Mouse (Mus musculus): Measurements from ENCODE around the gene Prrg2. TPM values are rescaled to one million over a fixed set of nuclear protein-coding genes. Genes with fewer than 3 reads are reported as not detected.

The Prrg2 gene
- polyA plus RNA-seq, 1 experiment = 27.3 TPM

GRCm38 (mm10) chr7:45020225-45020624, 42.3 kb downstream of the Prrg2 start:
- no peak overlapping the region for H3K4me3 ChIP-seq (ENCODE audit: control insufficient read depth, low read depth, low read length)
- TF ChIP-seq CTCF (IDR thresholded peaks at IDR 0.05; ENCODE audit: control insufficient read depth, insufficient read depth, insufficient replicate concordance, low read depth, low read length) = no peak
- TF ChIP-seq POLR2A (IDR thresholded peaks at IDR 0.05; ENCODE audit: control insufficient read depth, low read depth, low read length) = no peak
- peaks cover 19% of the 10 kb centered on the region for H3K4me1 ChIP-seq (ENCODE audit: control insufficient read depth, insufficient read depth, low read length)
- no peaks in the 10 kb centered on the region for H3K36me3 ChIP-seq (ENCODE audit: control insufficient read depth, insufficient read depth, low read length)
- no peak overlapping the region for H3K27ac ChIP-seq (ENCODE audit: control insufficient read depth, insufficient read depth, low read depth, low read length)
- H3K27me3 ChIP-seq (ENCODE audit: control insufficient read depth, insufficient read depth, low read length) = no peaks in the 10 kb centered on the region

- no peak overlapping the region for H3K27ac ChIP-seq (ENCODE audit: control insufficient read depth, insufficient read depth, low read depth, low read length)
- H3K27me3 ChIP-seq (ENCODE audit: control insufficient read depth, insufficient read depth, low read length) = no peaks in the 10 kb centered on the region
- H3K4me3 ChIP-seq (ENCODE audit: control insufficient read depth, low read depth, low read length) = no peak overlapping the region
- no peaks in the 10 kb centered on the region for H3K36me3 ChIP-seq (ENCODE audit: control insufficient read depth, insufficient read depth, low read length)
- TF ChIP-seq POLR2A (IDR thresholded peaks at IDR 0.05; ENCODE audit: control insufficient read depth, low read depth, low read length) (no peak), CTCF (IDR thresholded peaks at IDR 0.05; ENCODE audit: control insufficient read depth, insufficient read depth, insufficient replicate concordance, low read depth, low read length) (no peak)
- peaks cover 17% of the 10 kb centered on the region for H3K4me1 ChIP-seq (ENCODE audit: control insufficient read depth, insufficient read depth, low read length)
Observed at GRCm38 (mm10) chr7:45019031-45019571, 43.4 kb downstream of the Prrg2 start.

GRCm38 (mm10) chr7:45017242-45018061, 45.0 kb downstream of the Prrg2 start, which contains the start of gene Rras:
Rras (plus strand) TSS chr7:45017961.
- peak within 1 kb of the TSS; percentile 71 for H3K27ac ChIP-seq (ENCODE audit: control insufficient read depth, insufficient read depth, low read depth, low read length)
- H3K36me3 ChIP-seq (ENCODE audit: control insufficient read depth, insufficient read depth, low read length) = no peaks in the 10 kb centered on the region
- peak; percentile 61 for TF ChIP-seq POLR2A (IDR thresholded peaks at IDR 0.05; ENCODE audit: control insufficient read depth, low read depth, low read length)
- no peak for TF ChIP-seq CTCF (IDR thresholded peaks at IDR 0.05; ENCODE audit: control insufficient read depth, insufficient read depth, insufficient replicate concordance, low read depth, low read length)
- no peaks in the 10 kb centered on the region for H3K27me3 ChIP-seq (ENCODE audit: control insufficient read depth, insufficient read depth, low read length)
- H3K4me3 ChIP-seq (ENCODE audit: control insufficient read depth, low read depth, low read length) = peak within 1 kb of the TSS; percentile 64
- peaks cover 17% of the 10 kb centered on the region for H3K4me1 ChIP-seq (ENCODE audit: control insufficient read depth, insufficient read depth, low read length)

GRCm38 (mm10) chr7:45016761-45017160, 45.7 kb downstream of the Prrg2 start:
- Histone ChIP-seq H3K4me3 (ENCODE audit: control insufficient read depth, low read depth, low read length) (peak overlapping the region; percentile 64), H3K36me3 (ENCODE audit: control insufficient read depth, insufficient read depth, low read length) (no peaks in the 10 kb centered on the region), H3K4me1 (ENCODE audit: control insufficient read depth, insufficient read depth, low read length) (peaks cover 17% of the 10 kb centered on the region), H3K27ac (ENCODE audit: control insufficient read depth, insufficient read depth, low read depth, low read length) (peak overlapping the region; percentile 71), H3K27me3 (ENCODE audit: control insufficient read depth, insufficient read depth, low read length) (no peaks in the 10 kb centered on the region)
- no peak for TF ChIP-seq POLR2A (IDR thresholded peaks at IDR 0.05; ENCODE audit: control insufficient read depth, low read depth, low read length)
- TF ChIP-seq CTCF (IDR thresholded peaks at IDR 0.05; ENCODE audit: control insufficient read depth, insufficient read depth, insufficient replicate concordance, low read depth, low read length) = no peak

GRCm38 (mm10) chr7:45015957-45016612, 46.4 kb downstream of the Prrg2 start, which contains the start of gene Scaf1:
Scaf1 (minus strand) TSS chr7:45016363.
- TF ChIP-seq CTCF (IDR thresholded peaks at IDR 0.05; ENCODE audit: control insufficient read depth, insufficient read depth, insufficient replicate concordance, low read depth, low read length) (no peak), POLR2A (IDR thresholded peaks at IDR 0.05; ENCODE audit: control insufficient read depth, low read depth, low read length) (peak; percentile 36; the same call in 1 of the 2 replicates)
- Histone ChIP-seq H3K4me1 (ENCODE audit: control insufficient read depth, insufficient read depth, low read length) (peaks cover 17% of the 10 kb centered on the region), H3K27me3 (ENCODE audit: control insufficient read depth, insufficient read depth, low read length) (no peaks in the 10 kb centered on the region), H3K27ac (ENCODE audit: control insufficient read depth, insufficient read depth, low read depth, low read length) (peak within 1 kb of the TSS; percentile 76), H3K36me3 (ENCODE audit: control insufficient read depth, insufficient read depth, low read length) (no peaks in the 10 kb centered on the region), H3K4me3 (ENCODE audit: control insufficient read depth, low read depth, low read length) (peak within 1 kb of the TSS; percentile 86)

DNA sequence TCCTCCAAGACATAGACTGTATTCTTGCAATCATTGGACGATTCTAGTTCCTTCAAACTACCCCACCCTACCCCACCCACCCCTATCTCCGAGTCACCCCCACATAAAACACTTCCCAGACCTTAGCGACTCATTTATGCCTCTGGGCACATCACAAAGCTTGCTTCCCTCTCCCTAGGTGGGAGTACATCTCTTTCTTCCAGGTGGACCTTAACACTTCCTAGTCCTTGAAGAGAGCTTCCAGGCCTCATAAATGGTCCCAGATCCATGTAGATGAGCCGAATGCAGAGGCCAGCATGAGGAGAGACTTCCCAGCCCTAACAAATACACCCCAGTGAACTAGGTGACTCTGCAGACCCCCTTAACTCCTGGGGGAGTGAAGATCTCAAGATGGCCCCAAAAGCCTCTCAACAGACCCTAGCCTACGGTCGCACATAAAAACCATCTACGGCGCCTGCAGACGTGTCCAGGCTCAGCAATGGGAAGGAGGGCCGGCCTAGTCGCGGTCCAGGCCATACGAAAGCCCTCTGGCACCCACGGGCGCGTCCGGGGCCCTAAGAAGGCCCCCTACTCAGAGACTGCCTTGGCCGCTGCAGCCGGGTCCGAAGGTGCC, 47.0 kb downstream of the Prrg2 start:
- H3K4me1 ChIP-seq (ENCODE audit: control insufficient read depth, insufficient read depth, low read length) = peaks cover 17% of the 10 kb centered on the region
- peak overlapping the region; percentile 76 for H3K27ac ChIP-seq (ENCODE audit: control insufficient read depth, insufficient read depth, low read depth, low read length)
- no peak for TF ChIP-seq CTCF (IDR thresholded peaks at IDR 0.05; ENCODE audit: control insufficient read depth, insufficient read depth, insufficient replicate concordance, low read depth, low read length)
- no peak for TF ChIP-seq POLR2A (IDR thresholded peaks at IDR 0.05; ENCODE audit: control insufficient read depth, low read depth, low read length)
- H3K36me3 ChIP-seq (ENCODE audit: control insufficient read depth, insufficient read depth, low read length) = no peaks in the 10 kb centered on the region
- H3K27me3 ChIP-seq (ENCODE audit: control insufficient read depth, insufficient read depth, low read length) = no peaks in the 10 kb centered on the region
- H3K4me3 ChIP-seq (ENCODE audit: control insufficient read depth, low read depth, low read length) = peak overlapping the region; percentile 86

DNA sequence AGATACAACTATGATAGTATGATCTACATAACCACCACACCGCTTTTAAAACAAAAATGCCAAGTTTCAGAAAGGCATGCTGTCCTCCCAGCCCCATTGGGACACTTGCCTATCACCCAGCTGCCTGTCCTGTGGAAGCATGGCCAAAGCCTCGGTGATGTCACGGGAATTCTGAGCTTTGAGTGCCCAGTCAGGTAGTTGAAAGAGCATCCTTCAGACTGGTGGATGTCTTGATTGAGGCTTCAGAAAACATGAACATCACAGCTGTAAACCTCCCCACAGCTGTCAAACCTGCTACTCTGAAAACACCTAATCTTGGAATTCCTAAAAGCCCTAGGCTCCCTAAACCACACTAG, 48.4 kb downstream of the Prrg2 start:
- H3K27me3 ChIP-seq (ENCODE audit: control insufficient read depth, insufficient read depth, low read length) = no peaks in the 10 kb centered on the region
- TF ChIP-seq CTCF (IDR thresholded peaks at IDR 0.05; ENCODE audit: control insufficient read depth, insufficient read depth, insufficient replicate concordance, low read depth, low read length) (no peak), POLR2A (IDR thresholded peaks at IDR 0.05; ENCODE audit: control insufficient read depth, low read depth, low read length) (no peak)
- no peaks in the 10 kb centered on the region; the same call in 1 of the 2 replicates for H3K36me3 ChIP-seq (ENCODE audit: control insufficient read depth, insufficient read depth, low read length)
- H3K27ac ChIP-seq (ENCODE audit: control insufficient read depth, insufficient read depth, low read depth, low read length) = no peak overlapping the region
- peaks cover 17% of the 10 kb centered on the region for H3K4me1 ChIP-seq (ENCODE audit: control insufficient read depth, insufficient read depth, low read length)
- no peak overlapping the region for H3K4me3 ChIP-seq (ENCODE audit: control insufficient read depth, low read depth, low read length)

Data from testis, adult 2 months (tissue).